ENCODE assay signal across 8 mouse cellular contexts in the genomic region with DNA sequence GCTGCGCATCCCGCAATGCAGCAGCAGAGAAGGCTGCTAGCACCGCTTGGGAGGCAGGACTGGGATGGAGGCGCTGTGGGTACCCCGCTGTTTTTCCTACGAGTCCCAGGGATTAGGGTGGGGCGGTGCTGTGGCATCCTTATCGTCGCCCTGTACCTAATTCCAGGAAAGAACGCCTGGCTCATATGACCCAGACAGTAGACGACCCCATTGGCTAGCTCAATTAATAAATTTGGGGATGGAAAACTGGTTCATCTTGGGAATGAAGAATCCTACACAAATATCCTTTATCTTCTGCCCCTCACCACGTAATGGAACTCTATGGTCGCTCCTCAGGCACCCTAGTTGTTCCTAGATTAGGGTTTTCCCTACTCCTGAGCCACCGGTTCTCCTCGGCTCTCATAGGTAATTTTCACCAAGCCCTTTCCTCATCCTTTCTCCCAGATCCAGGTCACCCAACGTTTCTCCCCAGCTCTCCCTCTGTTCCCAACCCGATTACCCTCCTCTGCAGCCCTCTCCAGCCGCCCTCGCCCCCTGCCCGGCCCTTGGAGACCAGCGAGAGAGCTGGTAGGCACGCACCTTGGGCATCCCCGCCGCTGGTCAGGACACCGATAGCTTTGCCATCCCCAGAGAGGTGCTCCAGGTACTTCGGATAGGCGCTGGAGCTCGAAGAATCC. TPM values are rescaled to one million over a fixed set of nuclear protein-coding genes. Genes with fewer than 3 reads are reported as not detected.
DNase-seq lines count a peak whose midpoint lies in the region; ATAC-seq and TF ChIP-seq lines count a peak whose summit lies in the region.

No protein-coding gene starts in this region.

- no peaks in the 10 kb centered on the region for H3K4me1 ChIP-seq in lung, adult 2 months (ENCODE audit: control insufficient read depth, insufficient read depth, low read length)
- H3K4me1 ChIP-seq in brown adipose tissue, adult 24 weeks (ENCODE audit: control insufficient read depth, insufficient read depth, insufficient read length, low read length) = peaks cover 3% of the 10 kb centered on the region; the same call in 1 of the 2 replicates
- H3K4me1 ChIP-seq in embryonic facial prominence, embryonic 15.5 days = peaks cover 11% of the 10 kb centered on the region
- peaks cover 22% of the 10 kb centered on the region for H3K4me1 ChIP-seq in limb, embryonic 15.5 days

- H3K27ac ChIP-seq in brown adipose tissue, adult 24 weeks (replicated peaks; ENCODE audit: low read depth, low read length) = peak overlapping the region; percentile 22; the same call in 1 of the 2 replicates
- no peak overlapping the region for H3K27ac ChIP-seq in embryonic facial prominence, embryonic 15.5 days (replicated peaks)
- H3K27ac ChIP-seq in limb, embryonic 15.5 days = no peak overlapping the region

- H3K4me3 ChIP-seq in lung, adult 2 months (replicated peaks; ENCODE audit: extremely low read depth, low read depth, low read length) = peak overlapping the region; percentile 61
- peak overlapping the region; percentile 76 for H3K4me3 ChIP-seq in brown adipose tissue, adult 24 weeks (ENCODE audit: insufficient read depth, low read depth, low read length)
- peak overlapping the region; percentile 53 for H3K4me3 ChIP-seq in embryonic facial prominence, embryonic 15.5 days (replicated peaks)
- peak overlapping the region; percentile 54 for H3K4me3 ChIP-seq in limb, embryonic 15.5 days

- DNase-seq in lung, adult 2 months = no peak
- DNase-seq in lung, postnatal 25 days (ENCODE audit: low spot score) = no peak
- peak; percentile 46 to 57 for DNase-seq in right cerebral cortex, adult 2 months (ENCODE audit: low spot score in 2 of 2)
- DNase-seq in thymus, adult 18-20 months = no peak
- DNase-seq in lung, adult 18-20 months = no peak

- WGBS in lung, adult 2 months = 1% methylated on average over 28 of the region's 28 CpGs
- under 1% methylated on average over 28 of the region's 28 CpGs for whole genome bisulfite sequencing in embryonic facial prominence, embryonic 15.5 days
- under 1% methylated on average over 27 of the region's 28 CpGs for WGBS in limb, embryonic 15.5 days

- peaks cover 3% of the 10 kb centered on the region; the same call in 1 of the 2 replicates for H3K27me3 ChIP-seq in embryonic facial prominence, embryonic 15.5 days
- H3K27me3 ChIP-seq in limb, embryonic 15.5 days = peaks cover 6% of the 10 kb centered on the region; the same call in 1 of the 2 replicates

- TF ChIP-seq POLR2A in lung, adult 2 months (IDR thresholded peaks at IDR 0.05; ENCODE audit: borderline replicate concordance, extremely low read depth, low read depth, low read length) = no peak

- 0 out of 2 replicates have a peak overlapping the region, but pooled peaks have one; percentile 9 for H3K9ac ChIP-seq in embryonic facial prominence, embryonic 15.5 days
- peak overlapping the region; percentile 31; the same call in 1 of the 2 replicates for H3K9ac ChIP-seq in limb, embryonic 15.5 days

- H3K9me3 ChIP-seq in embryonic facial prominence, embryonic 15.5 days (replicated peaks) = no peaks in the 10 kb centered on the region
- H3K9me3 ChIP-seq in limb, embryonic 15.5 days = no peaks in the 10 kb centered on the region

- peak; percentile 7; the same call in 1 of the 2 replicates for ATAC-seq in embryonic facial prominence, embryonic 15.5 days (ENCODE audit: insufficient number of reproducible peaks, low FRiP score, low TSS enrichment, low read depth)
- ATAC-seq in limb, embryonic 15.5 days (ENCODE audit: insufficient number of reproducible peaks, low FRiP score, low TSS enrichment, low read depth) = no peak

- peak overlapping the region; percentile 98 for H3K4me2 ChIP-seq in embryonic facial prominence, embryonic 15.5 days (replicated peaks)
- H3K4me2 ChIP-seq in limb, embryonic 15.5 days = peak overlapping the region; percentile 99

- no peaks in the 10 kb centered on the region for H3K36me3 ChIP-seq in embryonic facial prominence, embryonic 15.5 days
- H3K36me3 ChIP-seq in limb, embryonic 15.5 days = no peaks in the 10 kb centered on the region

- no peak for TF ChIP-seq CTCF in lung, adult 2 months (IDR thresholded peaks at IDR 0.05; ENCODE audit: insufficient read depth, low read length)

RNA-seq across cellular contexts. Expression of gene Pfkp, which starts 0.4 kb away (rescaled TPM):
- polyA plus RNA-seq in lung, adult 2 months (2012; rRNA removed) = 60.3 and 79.6 TPM in 2 replicates
- 135 and 146 TPM in 2 replicates for polyA plus RNA-seq in brown adipose tissue, adult 24 weeks (2012; ENCODE audit: insufficient read depth, insufficient read length, missing spikeins)
- 25.8 and 26.8 TPM in 2 replicates for polyA plus RNA-seq in embryonic facial prominence, embryonic 15.5 days (2015; fragmentation: Nextera tagmentation; extraction: Ambion mirVana)
- polyA plus RNA-seq in limb, embryonic 15.5 days (2015; fragmentation: Nextera tagmentation; extraction: Ambion mirVana) = 26.7 and 35.5 TPM in 2 replicates

Comparison
In these comparisons a context has a peak if more than half of its experiments do, and no peak if none do; other contexts are left out.
1. DNase-seq: peak in right cerebral cortex, adult 2 months (2 of 2); none in lung, adult 2 months (single experiment), lung, postnatal 25 days (single experiment), thymus, adult 18-20 months (0 of 2) and lung, adult 18-20 months (0 of 2).
2. Peak in every context shown above with its lines, with median percentiles within 50 percentile points of each other: H3K4me3 ChIP-seq.